ENCODE assay signal across 9 mouse cellular contexts in the genomic region with DNA sequence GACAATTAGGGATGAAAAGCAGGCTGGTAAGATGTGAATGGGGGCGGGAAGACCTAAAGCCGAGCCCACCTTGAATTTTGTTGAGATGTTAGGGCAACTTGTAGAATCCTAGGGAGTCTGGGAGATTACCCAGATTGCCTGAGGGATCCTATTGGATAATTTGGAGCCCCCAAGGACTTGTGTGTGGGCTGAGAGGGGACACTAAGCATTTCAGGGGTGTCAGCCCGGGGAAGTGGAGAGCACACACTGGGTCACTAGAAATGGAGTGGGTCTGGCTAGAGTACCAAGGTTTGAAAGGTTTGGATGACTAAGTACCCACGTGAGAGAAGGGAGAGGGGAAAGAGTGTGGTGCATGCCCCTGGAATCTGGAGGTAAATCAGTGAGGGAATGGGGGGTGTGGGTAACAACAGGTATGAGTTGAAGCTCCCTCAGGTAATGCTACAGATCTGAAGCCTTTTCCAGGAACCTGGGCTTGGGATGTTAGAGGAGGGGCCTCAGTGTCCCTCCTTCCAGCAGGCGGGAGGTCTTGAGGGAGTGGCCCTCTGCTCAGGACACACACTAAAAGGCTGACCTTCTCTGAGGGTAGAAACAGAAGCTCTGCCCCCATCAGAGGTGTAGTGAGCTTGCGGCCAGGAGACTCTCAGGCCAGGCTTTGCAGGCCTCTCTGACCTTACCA. TPM values are rescaled to one million over a fixed set of nuclear protein-coding genes. Genes with fewer than 3 reads are reported as not detected.
A peak's percentile ranks its signal among the peaks of the same experiment; 100 is the strongest.
DNase-seq lines count a peak whose midpoint lies in the region; ATAC-seq lines count a peak whose summit lies in the region.
"Had no signal": no experiment of that assay in that cellular context is flagged by ENCODE, and none has a peak within 500 bp of the region (broad histone marks: within the 10 kb centered on the region; RNA-seq: fewer than 3 reads in every experiment).

No protein-coding gene starts in this region.

- peaks cover 14% of the 10 kb centered on the region for H3K4me1 ChIP-seq in kidney, embryonic 16.5 days (ENCODE audit: insufficient read depth, low read length)
- peaks cover 29% of the 10 kb centered on the region for H3K4me1 ChIP-seq in embryonic facial prominence, embryonic 13.5 days
- H3K4me1 ChIP-seq in neural tube, embryonic 12.5 days, result peaks cover 24% of the 10 kb centered on the region

- H3K4me3 ChIP-seq in kidney, embryonic 16.5 days (ENCODE audit: low read length), result peak overlapping the region; percentile 84
- H3K4me3 ChIP-seq in embryonic facial prominence, embryonic 13.5 days, result peak overlapping the region; percentile 88
- H3K4me3 ChIP-seq in neural tube, embryonic 12.5 days, result peak overlapping the region; percentile 94

- peaks cover 47% of the 10 kb centered on the region for H3K36me3 ChIP-seq in kidney, embryonic 16.5 days (ENCODE audit: insufficient read depth, low read length)
- H3K36me3 ChIP-seq in embryonic facial prominence, embryonic 13.5 days, result peaks cover 50% of the 10 kb centered on the region
- peaks cover 48% of the 10 kb centered on the region for H3K36me3 ChIP-seq in neural tube, embryonic 12.5 days

- H3K27ac ChIP-seq in kidney, embryonic 16.5 days (ENCODE audit: low read length), result peak overlapping the region; percentile 93
- peak overlapping the region; percentile 92 for H3K27ac ChIP-seq in embryonic facial prominence, embryonic 13.5 days
- no peak overlapping the region for H3K27ac ChIP-seq in neural tube, embryonic 12.5 days

- no peaks in the 10 kb centered on the region for H3K27me3 ChIP-seq in kidney, embryonic 16.5 days (ENCODE audit: insufficient read depth, low read length)
- no peaks in the 10 kb centered on the region for H3K27me3 ChIP-seq in embryonic facial prominence, embryonic 13.5 days
- no peaks in the 10 kb centered on the region for H3K27me3 ChIP-seq in neural tube, embryonic 12.5 days (replicated peaks)

- 24% methylated on average over 6 of the region's 6 CpGs for WGBS in kidney, embryonic 16.5 days
- 32% methylated on average over 6 of the region's 6 CpGs for WGBS in embryonic facial prominence, embryonic 13.5 days
- WGBS in neural tube, embryonic 12.5 days, result 36% methylated on average over 6 of the region's 6 CpGs

- DNase-seq in kidney, postnatal 10 days, result no peak
- DNase-seq in induced T-regulatory cell, adult 2 months (ENCODE audit: low read depth), result peak; percentile 8
- DNase-seq in natural killer cell, adult 2 months (ENCODE audit: low spot score in 2 of 2), result no peak
- no peak for DNase-seq in left cerebral cortex, postnatal 36 days (ENCODE audit: low spot score in 2 of 2)
- DNase-seq in adrenal gland, postnatal 14 days, result no peak

- peak overlapping the region; percentile 87 for H3K9ac ChIP-seq in kidney, embryonic 16.5 days (replicated peaks; ENCODE audit: low read length)
- H3K9ac ChIP-seq in embryonic facial prominence, embryonic 13.5 days, result peak overlapping the region; percentile 93
- H3K9ac ChIP-seq in neural tube, embryonic 12.5 days, result peak overlapping the region; percentile 93

- intact Hi-C loops in left cerebral cortex, postnatal 36 days (cut with DNase I), result no loop called here

- ATAC-seq in kidney, embryonic 16.5 days (ENCODE audit: low FRiP score, low TSS enrichment), result no peak
- ATAC-seq in embryonic facial prominence, embryonic 13.5 days (ENCODE audit: insufficient number of reproducible peaks, insufficient read depth, low FRiP score, low TSS enrichment, low read depth), result no peak
- no peak for ATAC-seq in neural tube, embryonic 12.5 days (ENCODE audit: low FRiP score, low read depth)

- H3K4me2 ChIP-seq in kidney, embryonic 16.5 days (replicated peaks; ENCODE audit: low read depth, low read length), result peak overlapping the region; percentile 76
- H3K4me2 ChIP-seq in embryonic facial prominence, embryonic 13.5 days, result peak overlapping the region; percentile 85
- peak overlapping the region; percentile 91 for H3K4me2 ChIP-seq in neural tube, embryonic 12.5 days (replicated peaks)

- no peaks in the 10 kb centered on the region for H3K9me3 ChIP-seq in kidney, embryonic 16.5 days (ENCODE audit: low read length)
- H3K9me3 ChIP-seq in embryonic facial prominence, embryonic 13.5 days, result no peaks in the 10 kb centered on the region
- H3K9me3 ChIP-seq in neural tube, embryonic 12.5 days, result no peaks in the 10 kb centered on the region

RNA-seq across cellular contexts. Expression of a gene that starts 3.4 kb away (rescaled TPM):
- 5.4 TPM in 2 replicates for polyA plus RNA-seq in kidney, embryonic 16.5 days (2015; fragmentation: Nextera tagmentation; extraction: Ambion mirVana)
- polyA plus RNA-seq in embryonic facial prominence, embryonic 13.5 days (2015; fragmentation: Nextera tagmentation; extraction: Ambion mirVana), result 7.5 and 8.7 TPM in 2 replicates
- 10.2 and 13.0 TPM in 2 replicates for polyA plus RNA-seq in neural tube, embryonic 12.5 days (2016; fragmentation: Nextera tagmentation; extraction: Ambion mirVana)
- total RNA-seq in left cerebral cortex, postnatal 36 days (2021), result 10 to 100 TPM; 73.2 to 84.6 TPM
- 12.8 and 14.5 TPM in 2 replicates for total RNA-seq in adrenal gland, postnatal 14 days (2021)

RNA-seq across cellular contexts. Expression of a gene that starts 15.7 kb away (rescaled TPM):
- 0.15 and 0.32 TPM in 2 replicates for polyA plus RNA-seq in kidney, embryonic 16.5 days (2015; fragmentation: Nextera tagmentation; extraction: Ambion mirVana)
- polyA plus RNA-seq in embryonic facial prominence, embryonic 13.5 days (2015; fragmentation: Nextera tagmentation; extraction: Ambion mirVana), result 0.60 and 0.69 TPM in 2 replicates
- 0.22 and 0.28 TPM in 2 replicates for polyA plus RNA-seq in neural tube, embryonic 12.5 days (2016; fragmentation: Nextera tagmentation; extraction: Ambion mirVana)
- total RNA-seq in left cerebral cortex, postnatal 36 days (2021), result not detected
- total RNA-seq in adrenal gland, postnatal 14 days (2021), result not detected in 2 replicates
- polyA plus RNA-seq: spleen, adult 2 months had no signal

RNA-seq across cellular contexts. Expression of a gene that starts 21.9 kb away (rescaled TPM):
- 31.2 and 34.8 TPM in 2 replicates for polyA plus RNA-seq in kidney, embryonic 16.5 days (2015; fragmentation: Nextera tagmentation; extraction: Ambion mirVana)
- 16.4 and 19.0 TPM in 2 replicates for polyA plus RNA-seq in embryonic facial prominence, embryonic 13.5 days (2015; fragmentation: Nextera tagmentation; extraction: Ambion mirVana)
- 7.9 and 9.9 TPM in 2 replicates for polyA plus RNA-seq in neural tube, embryonic 12.5 days (2016; fragmentation: Nextera tagmentation; extraction: Ambion mirVana)
- total RNA-seq in left cerebral cortex, postnatal 36 days (2021), result 10 to 100 TPM; 18.9 to 25.4 TPM
- 28.1 and 28.3 TPM in 2 replicates for total RNA-seq in adrenal gland, postnatal 14 days (2021)

RNA-seq across cellular contexts. Expression of a gene that starts 28.8 kb away (rescaled TPM):
- polyA plus RNA-seq in kidney, embryonic 16.5 days (2015; fragmentation: Nextera tagmentation; extraction: Ambion mirVana), result 18.9 and 19.4 TPM in 2 replicates
- polyA plus RNA-seq in embryonic facial prominence, embryonic 13.5 days (2015; fragmentation: Nextera tagmentation; extraction: Ambion mirVana), result 27.0 and 33.2 TPM in 2 replicates
- polyA plus RNA-seq in neural tube, embryonic 12.5 days (2016; fragmentation: Nextera tagmentation; extraction: Ambion mirVana), result 20.3 and 22.5 TPM in 2 replicates
- 10 to 100 TPM; 40.0 to 53.4 TPM for total RNA-seq in left cerebral cortex, postnatal 36 days (2021)
- total RNA-seq in adrenal gland, postnatal 14 days (2021), result 37.7 and 46.2 TPM in 2 replicates

RNA-seq across cellular contexts. Expression of a gene that starts 35.2 kb away (rescaled TPM):
- 14.0 and 14.7 TPM in 2 replicates for polyA plus RNA-seq in kidney, embryonic 16.5 days (2015; fragmentation: Nextera tagmentation; extraction: Ambion mirVana)
- 29.8 and 32.6 TPM in 2 replicates for polyA plus RNA-seq in embryonic facial prominence, embryonic 13.5 days (2015; fragmentation: Nextera tagmentation; extraction: Ambion mirVana)
- polyA plus RNA-seq in neural tube, embryonic 12.5 days (2016; fragmentation: Nextera tagmentation; extraction: Ambion mirVana), result 5.8 TPM in 2 replicates
- total RNA-seq in left cerebral cortex, postnatal 36 days (2021), result 1 to 10 TPM; 2.4 to 2.5 TPM
- 4.7 and 5.1 TPM in 2 replicates for total RNA-seq in adrenal gland, postnatal 14 days (2021)
